Mouse (Mus musculus): ENCODE measurements around the gene Zfp617. TPM values are rescaled to one million over a fixed set of nuclear protein-coding genes. Genes with fewer than 3 reads are reported as not detected.
A peak's percentile ranks its signal among the peaks of the same experiment; 100 is the strongest.
"Not testable (repeated sequence)": the region's sequence is repeated elsewhere in the genome, so short reads cannot be mapped to it uniquely, and the experiment has no call there.

The Zfp617 gene
- polyA plus RNA-seq, 1 experiment from 2014 or later = 39.1 TPM

DNA sequence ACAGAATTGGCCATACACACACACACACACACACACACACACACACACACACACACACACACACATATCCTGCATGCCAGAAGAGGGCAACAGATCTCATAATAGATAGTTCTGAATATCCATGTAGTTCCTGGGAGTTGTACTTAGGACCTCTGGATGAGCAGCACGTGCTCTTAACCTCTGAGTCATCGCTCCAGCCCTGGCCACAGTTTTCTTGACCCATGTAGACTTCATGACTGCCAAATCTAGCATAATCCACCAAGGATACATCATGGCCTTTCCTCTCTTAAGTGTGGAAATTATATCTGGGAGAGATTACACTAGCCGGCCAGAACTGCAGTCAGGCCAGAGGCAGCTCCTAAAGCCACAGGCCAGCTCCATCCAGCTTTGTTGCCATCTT lies 18.1 kb downstream of the Zfp617 start:
- 98% methylated on average over 3 of the region's 3 CpGs for WGBS
- ATAC-seq = no peak
- Histone ChIP-seq H3K9me3 (no peaks in the 10 kb centered on the region), H3K36me3 (peaks cover 28% of the 10 kb centered on the region), H3K27ac (no peak overlapping the region), H3K9ac (replicated peaks) (no peak overlapping the region), H3K27me3 (no peaks in the 10 kb centered on the region), H3K4me2 (replicated peaks) (no peak overlapping the region), H3K4me1 (replicated peaks) (peaks cover 14% of the 10 kb centered on the region), H3K4me3 (replicated peaks) (no peak overlapping the region)

DNA sequence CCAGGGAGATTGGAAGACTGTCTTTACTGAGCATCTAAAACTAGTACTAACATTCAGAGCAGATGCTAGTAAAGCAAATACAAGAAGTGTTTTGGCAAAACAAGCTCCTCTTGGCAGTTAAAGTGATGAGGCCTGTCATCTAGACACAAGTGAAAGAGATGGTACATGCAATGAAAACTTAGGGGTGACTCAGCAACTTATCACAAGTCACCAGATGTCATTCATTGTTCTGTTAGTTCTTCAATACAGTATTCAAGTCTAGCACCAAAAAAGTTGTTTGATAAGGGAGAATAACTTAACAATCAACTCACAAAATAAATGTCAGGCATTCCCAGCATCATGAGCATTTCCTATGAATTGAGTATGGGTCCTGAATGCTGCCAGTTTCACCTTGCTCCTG lies 19.3 kb downstream of the Zfp617 start:
- no peaks in the 10 kb centered on the region for H3K9me3 ChIP-seq
- ATAC-seq = no peak

DNA sequence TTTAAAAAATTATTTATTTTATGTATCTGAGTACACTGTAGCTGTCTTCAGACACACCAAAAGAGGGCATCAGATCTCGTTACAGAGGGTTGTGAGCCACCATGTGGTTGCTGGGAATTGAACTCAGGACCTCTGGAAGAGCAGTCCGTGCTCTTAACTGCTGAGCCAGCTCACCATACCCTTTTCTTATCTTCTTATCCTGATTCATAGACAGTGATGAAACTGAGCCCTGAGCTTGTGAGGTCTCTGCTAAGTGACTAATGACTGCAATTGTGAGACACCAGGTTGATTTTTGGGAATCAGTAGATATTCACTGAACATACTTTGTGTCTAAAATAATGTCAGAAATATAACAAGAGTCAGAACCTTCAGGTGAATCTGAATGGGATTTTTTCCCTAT lies 29.6 kb downstream of the Zfp617 start:
- H3K9me3 ChIP-seq; H3K4me2 ChIP-seq (replicated peaks); H3K27ac ChIP-seq; H3K9ac ChIP-seq (replicated peaks); H3K4me3 ChIP-seq (replicated peaks); ATAC-seq; H3K27me3 ChIP-seq; H3K4me1 ChIP-seq (replicated peaks): not testable (repeated sequence)
- 82% methylated on average over 2 of the region's 2 CpGs for WGBS
- H3K36me3 ChIP-seq = peaks cover 11% of the 10 kb centered on the region

More for the DNA sequence above, 19.3 kb downstream of the Zfp617 start:
- Histone ChIP-seq H3K27me3 (no peaks in the 10 kb centered on the region), H3K4me1 (replicated peaks) (peaks cover 12% of the 10 kb centered on the region), H3K4me2 (replicated peaks) (no peak overlapping the region), H3K36me3 (peaks cover 33% of the 10 kb centered on the region), H3K9ac (replicated peaks) (no peak overlapping the region), H3K4me3 (replicated peaks) (no peak overlapping the region), H3K27ac (no peak overlapping the region)

DNA sequence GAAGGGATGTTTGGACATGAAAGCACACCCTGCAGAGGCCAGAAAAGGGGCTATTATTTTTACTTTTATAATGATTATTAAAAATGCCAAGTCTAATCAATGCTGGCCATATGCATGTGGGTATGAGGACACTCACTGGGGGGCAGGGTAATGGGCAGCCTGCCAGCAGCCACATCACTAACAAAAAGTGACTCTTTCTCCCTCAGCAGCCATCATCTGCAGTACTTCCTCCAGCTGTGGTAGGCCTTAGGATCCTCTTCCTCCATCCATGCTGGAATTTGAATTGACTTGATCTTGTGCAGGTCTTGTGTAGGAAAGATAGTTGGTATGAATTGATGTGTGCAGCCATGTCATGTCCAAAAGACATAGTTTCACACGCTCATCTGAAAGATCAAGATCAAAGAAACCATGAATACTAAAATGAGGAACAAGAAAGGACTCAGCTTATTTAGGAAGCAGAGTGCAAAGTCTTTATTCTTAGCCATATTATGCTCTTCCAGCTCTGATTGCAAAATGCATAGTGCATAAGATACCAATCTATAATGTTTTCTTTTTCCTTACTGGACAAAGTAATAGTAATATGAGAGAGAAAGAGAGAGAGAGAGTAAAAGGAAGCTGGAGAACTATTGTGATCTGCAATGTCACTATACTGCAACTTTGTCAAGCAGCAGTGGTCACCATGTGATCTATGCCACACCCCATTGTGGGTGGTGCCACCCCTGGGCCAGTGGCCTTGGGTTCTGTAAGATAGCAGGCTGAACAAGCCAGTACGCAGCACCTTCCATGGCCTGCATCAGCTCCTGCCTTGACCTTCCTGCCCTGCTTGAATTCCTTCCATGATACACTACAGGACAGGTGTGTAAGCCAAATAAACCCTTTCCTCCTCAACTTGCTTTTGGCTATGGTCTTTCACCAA lies 32.1 kb downstream of the Zfp617 start:
- H3K27ac ChIP-seq = no peak overlapping the region
- H3K36me3 ChIP-seq = no peaks in the 10 kb centered on the region
- H3K4me2 ChIP-seq (replicated peaks) = no peak overlapping the region
- WGBS = 87% methylated on average over 2 of the region's 2 CpGs
- no peak overlapping the region for H3K4me3 ChIP-seq (replicated peaks)
- 0 out of 2 replicates have a peak, but pooled peaks cover 4% of the 10 kb centered on the region for H3K27me3 ChIP-seq
- no peaks in the 10 kb centered on the region for H3K4me1 ChIP-seq (replicated peaks)
- H3K9ac ChIP-seq (replicated peaks) = no peak overlapping the region
- no peak for ATAC-seq
- no peaks in the 10 kb centered on the region for H3K9me3 ChIP-seq

DNA sequence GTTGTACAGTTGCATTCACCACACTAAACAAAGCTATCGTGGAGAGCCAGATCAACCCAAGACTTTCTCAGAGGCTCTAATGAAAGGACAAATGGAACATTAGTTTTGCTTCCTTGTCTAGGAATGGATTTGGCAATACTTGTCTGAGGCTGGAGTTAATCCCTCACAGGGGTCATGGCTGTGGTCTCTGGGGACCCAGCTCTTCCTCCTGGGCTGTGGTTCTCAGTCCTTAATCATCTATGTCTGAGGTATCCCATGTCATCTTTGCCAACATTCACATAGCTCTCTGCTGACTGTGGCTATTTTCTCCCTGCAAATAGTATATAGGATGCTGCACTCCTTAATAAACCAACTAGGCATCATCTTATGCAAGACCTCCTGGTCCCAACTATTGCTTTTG lies 33.3 kb downstream of the Zfp617 start:
- 0 out of 2 replicates have a peak, but pooled peaks cover 6% of the 10 kb centered on the region for H3K27me3 ChIP-seq
- no peaks in the 10 kb centered on the region for H3K9me3 ChIP-seq
- no peaks in the 10 kb centered on the region for H3K4me1 ChIP-seq (replicated peaks)
- 88% methylated on average over 1 of the region's 1 CpGs for WGBS
- H3K9ac ChIP-seq (replicated peaks) = no peak overlapping the region
- no peak overlapping the region for H3K4me3 ChIP-seq (replicated peaks)
- H3K27ac ChIP-seq = no peak overlapping the region
- no peak overlapping the region for H3K4me2 ChIP-seq (replicated peaks)
- no peak for ATAC-seq
- H3K36me3 ChIP-seq = no peaks in the 10 kb centered on the region

DNA sequence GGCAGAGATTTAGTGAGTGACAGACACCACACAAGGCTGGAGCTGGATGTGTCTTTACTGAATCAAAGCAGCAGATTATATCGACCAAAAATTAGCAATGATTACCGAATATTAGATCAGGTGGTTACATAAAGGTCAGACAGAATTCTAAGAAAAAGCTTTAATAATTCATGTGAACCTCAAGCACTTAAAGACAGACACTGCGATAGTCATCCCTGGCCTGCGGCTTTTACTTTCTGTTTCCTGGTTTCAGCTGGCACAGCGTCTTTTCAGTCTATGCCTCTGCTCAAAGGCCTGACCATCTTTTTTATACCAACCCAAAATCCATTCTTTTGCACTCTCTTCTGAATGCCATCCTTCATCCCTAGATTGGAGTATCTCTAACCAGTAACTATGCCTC lies 40.2 kb downstream of the Zfp617 start:
- H3K9ac ChIP-seq (replicated peaks) = no peak overlapping the region
- WGBS = 87% methylated on average over 5 of the region's 5 CpGs
- no peaks in the 10 kb centered on the region for H3K36me3 ChIP-seq

DNA sequence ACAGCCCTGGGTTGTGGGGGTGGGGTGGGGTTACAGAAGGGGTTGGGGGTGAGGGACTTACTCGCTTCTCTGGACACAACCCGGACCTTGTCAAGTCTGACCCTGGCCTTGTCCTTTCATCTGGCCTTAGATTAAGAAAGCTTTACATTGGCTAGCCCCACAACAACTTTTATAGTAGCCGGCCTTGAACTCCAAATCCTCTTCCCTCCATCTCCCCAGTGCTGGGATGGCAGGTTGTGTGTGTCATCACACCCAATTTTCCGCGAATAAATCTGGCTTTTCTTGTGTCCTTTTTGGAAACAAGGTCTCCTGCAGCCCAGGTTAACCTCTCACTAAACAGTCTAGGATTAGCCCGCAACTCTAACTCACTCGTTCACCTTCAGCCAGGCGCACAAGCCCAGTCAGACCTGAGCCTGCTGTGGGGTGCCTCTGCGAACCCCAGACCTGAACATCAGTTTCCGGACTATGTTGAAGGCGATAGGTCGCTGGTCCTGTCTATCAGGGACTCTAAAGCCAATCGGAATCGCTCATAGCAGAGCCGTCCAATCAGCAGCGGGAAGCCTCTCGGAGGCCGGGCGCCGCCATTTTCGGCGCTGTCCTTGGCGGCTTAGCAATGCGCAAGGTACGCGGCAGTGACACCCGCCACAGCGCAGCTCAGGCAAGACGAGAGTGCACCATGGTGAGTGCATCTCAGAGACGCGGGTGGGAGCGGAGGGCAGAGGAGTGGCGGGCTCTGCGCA lies 42.2 kb downstream of the Zfp617 start, which contains the start of gene Zfp961:
Gene Zfp961 (plus strand): TSS at position 557 of the 740 bp plus-strand sequence.
- H3K27ac ChIP-seq = peak within 1 kb of the TSS; percentile 85
- H3K4me1 ChIP-seq (replicated peaks) = peaks cover 16% of the 10 kb centered on the region
- peak within 1 kb of the TSS; percentile 72 for H3K4me3 ChIP-seq (replicated peaks)
- H3K9me3 ChIP-seq = peaks cover 10% of the 10 kb centered on the region; the same call in 1 of the 2 replicates
- H3K36me3 ChIP-seq = peaks cover 14% of the 10 kb centered on the region
- ATAC-seq = peak; percentile 100
- peak within 1 kb of the TSS; percentile 78 for H3K9ac ChIP-seq (replicated peaks)
- H3K4me2 ChIP-seq (replicated peaks) = peak within 1 kb of the TSS; percentile 55
- WGBS = 3% methylated on average over 34 of the region's 34 CpGs
- H3K27me3 ChIP-seq = 0 out of 2 replicates have a peak, but pooled peaks cover under 1% of the 10 kb centered on the region

More for the DNA sequence above, 40.2 kb downstream of the Zfp617 start:
- no peaks in the 10 kb centered on the region for H3K9me3 ChIP-seq
- no peak for ATAC-seq
- no peak overlapping the region for H3K27ac ChIP-seq
- 0 out of 2 replicates have a peak, but pooled peaks cover 6% of the 10 kb centered on the region for H3K27me3 ChIP-seq
- peaks cover 16% of the 10 kb centered on the region for H3K4me1 ChIP-seq (replicated peaks)
- H3K4me2 ChIP-seq (replicated peaks) = no peak overlapping the region
- no peak overlapping the region for H3K4me3 ChIP-seq (replicated peaks)

DNA sequence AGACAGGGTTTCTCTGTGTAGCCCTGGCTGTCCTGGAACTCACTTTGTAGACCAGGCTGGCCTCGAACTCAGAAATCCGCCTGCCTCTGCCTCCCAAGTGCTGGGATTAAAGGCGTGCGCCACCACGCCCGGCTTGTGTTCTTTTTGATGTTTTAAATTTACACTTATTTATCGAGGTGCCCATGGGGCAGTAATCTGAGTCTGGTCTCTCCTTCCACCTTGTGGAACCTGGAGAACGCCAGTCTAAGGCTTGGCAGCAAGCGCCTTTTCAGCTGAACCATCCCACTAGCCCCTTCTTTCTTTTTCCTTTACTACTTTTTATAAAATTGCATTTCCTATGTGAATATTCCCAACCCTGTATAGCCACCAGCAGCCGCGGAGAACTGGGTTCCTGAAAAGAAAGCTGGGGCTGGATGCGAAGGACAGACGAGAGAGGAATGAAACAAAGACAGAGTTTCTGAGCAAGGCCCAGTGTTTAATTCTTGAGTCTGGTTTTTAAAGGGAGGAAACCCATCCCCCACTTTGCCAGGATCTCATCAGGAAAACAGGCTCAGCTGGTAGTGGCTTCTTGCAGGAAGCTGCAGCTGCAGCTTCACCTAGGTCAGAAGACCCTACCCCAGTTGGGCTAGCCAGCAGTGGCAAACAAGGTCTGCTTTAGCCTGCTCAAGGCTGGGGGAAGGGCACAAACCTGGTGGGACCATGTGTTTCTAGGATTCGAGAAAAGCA lies 43.2 kb downstream of the Zfp617 start:
- Histone ChIP-seq H3K27me3 (no peaks in the 10 kb centered on the region), H3K36me3 (peaks cover 14% of the 10 kb centered on the region), H3K4me2 (replicated peaks) (peak overlapping the region; percentile 55), H3K4me3 (replicated peaks) (peak overlapping the region; percentile 72), H3K4me1 (replicated peaks) (peaks cover 16% of the 10 kb centered on the region), H3K27ac (peak overlapping the region; percentile 53; the same call in 1 of the 2 replicates), H3K9me3 (peaks cover 10% of the 10 kb centered on the region; the same call in 1 of the 2 replicates), H3K9ac (replicated peaks) (peak overlapping the region; percentile 78)
- ATAC-seq = no peak
- WGBS = 40% methylated on average over 14 of the region's 14 CpGs

DNA sequence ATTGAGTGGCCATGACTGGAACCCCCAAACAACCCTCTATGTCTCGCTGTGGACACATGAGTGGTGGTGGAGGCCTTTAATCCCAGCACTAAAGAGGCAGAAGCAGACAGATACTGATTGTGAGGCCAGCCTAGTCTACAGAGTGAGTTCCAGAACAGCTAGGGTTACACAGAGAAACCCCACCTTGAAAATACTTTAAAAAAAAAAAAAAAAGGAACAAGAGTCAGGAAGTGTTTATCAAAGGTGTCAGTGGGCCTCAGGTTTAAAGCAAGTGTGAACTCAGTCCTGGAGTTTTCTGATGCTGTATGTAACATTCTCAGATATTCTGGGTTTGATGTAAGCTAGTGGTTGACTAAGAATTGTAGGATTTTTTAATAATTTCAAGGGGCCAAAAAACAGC lies 44.1 kb downstream of the Zfp617 start:
- Histone ChIP-seq H3K9me3 (peaks cover 10% of the 10 kb centered on the region; the same call in 1 of the 2 replicates), H3K9ac (replicated peaks) (no peak overlapping the region), H3K27me3 (no peaks in the 10 kb centered on the region), H3K36me3 (peaks cover 14% of the 10 kb centered on the region), H3K4me2 (replicated peaks) (peak overlapping the region; percentile 55), H3K4me3 (replicated peaks) (no peak overlapping the region), H3K4me1 (replicated peaks) (peaks cover 16% of the 10 kb centered on the region), H3K27ac (no peak overlapping the region)
- ATAC-seq = no peak
- 93% methylated on average over 1 of the region's 1 CpGs for WGBS

DNA sequence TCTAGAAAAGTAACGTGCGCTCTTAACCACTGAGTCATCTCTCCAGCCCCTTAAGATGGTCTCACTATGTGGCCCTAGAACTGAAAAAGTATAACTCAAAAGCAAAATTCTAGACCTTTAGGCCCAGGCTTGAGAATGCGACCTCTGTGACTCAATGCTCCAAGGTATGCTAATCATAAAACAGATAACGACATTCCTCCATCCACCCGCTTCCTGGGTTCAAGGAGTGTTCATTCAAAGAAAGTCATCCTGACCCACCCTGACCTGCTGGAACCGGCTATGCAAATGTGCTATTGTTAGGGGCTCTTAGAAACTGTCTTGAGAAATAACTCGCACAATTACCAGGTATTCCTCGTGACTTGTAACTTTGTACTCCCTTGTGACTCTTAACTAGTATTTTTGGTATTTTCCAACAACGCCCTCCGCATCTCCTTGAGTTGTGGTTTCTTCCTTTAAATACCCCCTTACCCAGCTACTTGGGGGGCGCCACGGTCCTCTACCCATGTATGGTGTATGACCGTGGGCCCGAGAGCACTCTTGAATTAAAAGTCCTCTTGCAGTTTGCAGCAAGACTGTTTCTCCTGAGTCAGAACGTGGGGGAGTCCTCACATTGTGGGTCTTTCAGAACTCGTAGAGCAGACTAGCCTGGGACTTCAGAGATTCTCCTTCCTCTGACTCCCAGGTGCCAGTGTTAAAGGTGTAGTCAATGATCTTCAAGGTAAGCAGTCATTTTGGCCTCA lies 44.7 kb downstream of the Zfp617 start:
- Histone ChIP-seq H3K4me1 (replicated peaks) (peaks cover 16% of the 10 kb centered on the region), H3K9me3 (peaks cover 10% of the 10 kb centered on the region; the same call in 1 of the 2 replicates), H3K36me3 (peaks cover 17% of the 10 kb centered on the region)
- not testable (repeated sequence) for H3K27ac ChIP-seq; H3K9ac ChIP-seq (replicated peaks); H3K4me2 ChIP-seq (replicated peaks); ATAC-seq; H3K4me3 ChIP-seq (replicated peaks); H3K27me3 ChIP-seq
- 96% methylated on average over 16 of the region's 16 CpGs for WGBS

DNA sequence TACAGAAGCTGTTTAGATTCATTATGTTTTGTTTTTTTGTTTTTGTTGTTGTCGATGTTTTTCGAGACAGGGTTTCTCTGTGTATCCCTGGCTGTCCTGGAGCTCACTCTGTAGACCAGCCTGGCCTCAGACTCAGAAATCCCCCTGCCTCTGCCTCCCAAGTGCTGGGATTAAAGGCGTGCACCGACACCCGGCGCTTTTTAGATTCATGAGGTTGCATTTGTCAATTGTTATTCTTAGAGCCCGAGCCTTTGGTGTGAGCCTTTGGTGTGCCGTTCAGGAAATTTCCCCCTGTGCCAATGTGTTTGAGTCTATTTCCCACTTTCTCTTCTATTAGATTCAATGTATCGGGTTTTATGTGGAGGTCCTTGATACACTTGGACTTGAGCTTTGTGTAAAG lies 46.2 kb downstream of the Zfp617 start:
- Histone ChIP-seq H3K4me3 (replicated peaks) (no peak overlapping the region), H3K27ac (no peak overlapping the region), H3K9me3 (peaks cover 10% of the 10 kb centered on the region; the same call in 1 of the 2 replicates), H3K36me3 (peaks cover 22% of the 10 kb centered on the region), H3K4me1 (replicated peaks) (peaks cover 16% of the 10 kb centered on the region), H3K27me3 (no peaks in the 10 kb centered on the region), H3K4me2 (replicated peaks) (no peak overlapping the region), H3K9ac (replicated peaks) (no peak overlapping the region)
- 98% methylated on average over 9 of the region's 9 CpGs for WGBS
- no peak for ATAC-seq
